Mouse (Mus musculus) bone marrow, adult 2 months (tissue): ENCODE results near the gene C530008M17Rik. TPM values are rescaled to one million over a fixed set of nuclear protein-coding genes. Genes with fewer than 3 reads are reported as not detected.

Experiments used
- H3K27ac ChIP-seq: fragments of 200-500 bp; 2 replicates; pipeline ENCODE4 v1.5.1; 2012; ENCODE audit warnings: low read depth, mild to moderate bottlenecking, control low read depth, inconsistent platforms, low read length; ENCODE audit not compliant: control insufficient read depth, poor library complexity, insufficient read depth
- H3K4me1 ChIP-seq: fragments of 200-500 bp; 2 replicates; pipeline ENCODE4 v1.6.1; 2011; ENCODE audit warnings: low read length; ENCODE audit not compliant: control insufficient read depth, insufficient read depth
- H3K4me3 ChIP-seq: fragments of 200-500 bp; replicated peaks from 2 replicates; pipeline ENCODE3; 2011; ENCODE audit warnings: mild to moderate bottlenecking, low read depth, low read length, control low read depth; ENCODE audit not compliant: control insufficient read depth
- CTCF ChIP-seq: fragments of 200-500 bp; IDR thresholded peaks from 2 replicates; pipeline ENCODE4 v1.5.1; 2011; ENCODE audit warnings: low read length, control low read depth; ENCODE audit not compliant: control insufficient read depth, insufficient read depth
- POLR2A ChIP-seq: fragments of 200-500 bp; IDR thresholded peaks from 2 replicates; pipeline ENCODE4 v1.6.1; 2011; ENCODE audit warnings: low read depth, mild to moderate bottlenecking, control low read depth, low read length, borderline replicate concordance; ENCODE audit not compliant: control insufficient read depth
- WGBS: fragments of 180-500 bp; shearing (Covaris S2); methylation state at CpG from one replicate; pipeline ENCODE4 v1.1.7; 2018; 5-methylcytosine and 5-hydroxymethylcytosine counted together
- polyA plus RNA-seq: library from polyadenylated mRNA; stranded (reverse); fragments of >200 nt; gene quantifications from 2 replicates; pipeline ENCODE4 v1.2.4, GENCODE M21; 2011; ENCODE audit warnings: low replicate concordance; ENCODE audit not compliant: missing spikeins, insufficient read depth, insufficient read length

The C530008M17Rik gene
- polyA plus RNA-seq, 1 experiment, result 31.0 TPM

DNA sequence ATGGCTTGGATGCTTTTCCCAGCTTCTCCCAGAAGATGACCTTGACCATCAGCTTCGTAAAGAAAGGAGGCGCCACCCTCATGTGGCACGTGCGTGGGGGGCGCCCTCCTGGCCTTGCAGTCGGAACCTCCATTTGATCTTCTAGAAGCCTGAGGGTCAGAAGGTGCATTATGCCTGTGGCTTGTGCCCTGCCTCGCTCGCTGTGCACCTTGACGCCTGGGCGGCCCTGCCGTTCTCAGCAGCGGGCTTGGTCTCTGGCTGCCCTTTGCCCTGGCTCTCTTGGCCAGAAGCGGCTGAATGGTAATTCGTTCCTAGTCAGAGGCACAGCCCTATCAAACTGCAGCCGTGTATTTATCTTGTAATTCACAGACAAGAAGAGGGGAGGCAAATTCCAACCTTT is 165.8 kb downstream of the C530008M17Rik start:
- no peak overlapping the region for H3K27ac ChIP-seq
- H3K4me1 ChIP-seq, result no peaks in the 10 kb centered on the region; the same call in 1 of the 2 replicates
- 95% methylated on average over 15 of the region's 15 CpGs for WGBS
- H3K4me3 ChIP-seq, result no peak overlapping the region
- TF ChIP-seq CTCF, result no peak
- TF ChIP-seq POLR2A, result no peak

DNA sequence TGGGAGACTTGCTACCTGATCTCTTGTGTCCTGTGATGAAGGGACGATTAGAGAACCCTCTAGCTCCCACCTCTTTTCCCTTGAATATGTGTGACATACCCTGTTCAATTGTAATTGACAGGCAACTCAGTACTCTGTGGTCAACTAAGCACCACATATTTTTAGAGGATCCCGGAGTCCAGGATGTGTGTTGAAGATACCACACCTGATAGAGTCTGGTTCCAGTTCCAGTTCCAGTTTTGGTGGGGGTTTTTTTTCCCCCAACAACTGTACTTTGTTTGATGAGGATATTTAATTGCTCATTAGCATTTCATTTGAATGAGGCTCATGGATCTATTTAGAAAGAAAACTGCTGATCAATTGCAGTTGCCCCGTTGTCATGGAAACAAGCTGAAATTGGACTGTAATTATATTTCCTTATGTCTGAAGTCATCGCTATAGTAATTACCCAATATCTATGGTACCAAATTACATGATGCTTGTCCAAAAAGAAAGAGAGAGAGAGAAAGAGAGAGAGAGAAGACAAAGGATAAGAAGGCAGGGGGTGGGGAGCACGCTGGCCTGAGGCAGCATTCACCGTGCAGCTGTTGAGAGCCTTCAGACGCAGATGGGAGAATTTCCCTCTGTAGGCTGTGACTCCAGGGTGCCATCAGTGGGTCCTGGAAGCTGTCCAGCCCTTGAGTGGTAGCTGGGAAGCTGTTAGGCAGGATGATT is 172.4 kb downstream of the C530008M17Rik start:
- TF ChIP-seq POLR2A, result no peak
- TF ChIP-seq CTCF, result no peak
- WGBS, result 76% methylated on average over 7 of the region's 7 CpGs
- no peak overlapping the region for H3K4me3 ChIP-seq
- no peaks in the 10 kb centered on the region for H3K4me1 ChIP-seq
- no peak overlapping the region for H3K27ac ChIP-seq

DNA sequence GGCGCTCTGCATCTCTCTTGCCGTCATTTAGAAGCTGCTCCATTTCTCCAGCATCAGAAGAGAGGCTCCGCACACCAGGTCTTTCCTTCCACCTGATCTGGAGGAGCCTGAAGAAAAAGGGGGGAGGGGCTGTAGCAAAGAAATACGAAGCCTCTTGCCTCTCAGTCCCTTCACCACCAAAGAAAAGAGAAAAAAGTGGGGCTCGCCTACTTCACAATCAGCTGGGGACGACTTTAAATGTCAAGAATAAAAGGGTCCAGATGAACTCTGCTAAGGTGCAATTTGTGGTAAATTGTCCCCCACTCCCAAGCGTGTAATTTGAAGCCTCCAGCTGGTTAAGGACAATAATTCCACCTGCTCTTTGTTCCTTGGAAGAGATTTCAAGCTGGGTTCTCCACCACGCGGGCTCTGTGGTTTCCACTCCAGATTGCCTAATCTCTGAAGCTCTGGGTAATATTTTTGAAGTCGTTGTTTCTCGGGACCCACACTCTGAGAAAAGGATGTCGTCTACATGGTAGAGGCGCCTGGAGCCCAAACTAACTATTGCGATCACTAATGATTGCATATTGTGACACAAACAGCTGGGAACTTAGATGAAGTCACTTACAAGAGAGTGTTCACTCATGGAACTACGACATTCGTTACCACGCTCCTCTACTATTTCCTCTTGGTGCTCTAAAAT is 176.4 kb downstream of the C530008M17Rik start:
- H3K4me1 ChIP-seq, result no peaks in the 10 kb centered on the region
- no peak overlapping the region for H3K4me3 ChIP-seq
- H3K27ac ChIP-seq, result no peak overlapping the region
- TF ChIP-seq CTCF (no peak), POLR2A (no peak)
- 42% methylated on average over 17 of the region's 17 CpGs for WGBS

DNA sequence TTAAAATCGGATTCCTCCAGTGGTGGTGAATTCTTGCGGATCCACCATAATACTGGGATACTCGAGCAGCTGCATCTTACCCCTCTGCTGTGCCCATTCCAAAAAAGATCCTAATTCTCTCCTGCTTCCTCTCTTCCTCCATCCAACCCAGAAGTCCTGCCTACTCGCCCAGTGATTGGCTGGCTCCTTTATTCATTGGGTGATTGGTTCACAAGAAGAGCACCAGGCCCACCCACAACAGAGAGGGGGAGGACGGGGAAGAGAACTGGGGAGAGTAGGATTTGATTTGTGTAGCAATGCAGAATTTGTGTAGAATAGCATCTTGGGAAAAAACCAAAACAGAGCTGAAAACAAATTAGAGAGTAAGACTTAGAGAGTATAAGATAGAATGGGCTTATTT is 180.7 kb downstream of the C530008M17Rik start:
- no peak overlapping the region for H3K4me3 ChIP-seq
- no peak for TF ChIP-seq CTCF
- no peaks in the 10 kb centered on the region; the same call in 1 of the 2 replicates for H3K4me1 ChIP-seq
- 76% methylated on average over 5 of the region's 5 CpGs for WGBS
- no peak overlapping the region for H3K27ac ChIP-seq

DNA sequence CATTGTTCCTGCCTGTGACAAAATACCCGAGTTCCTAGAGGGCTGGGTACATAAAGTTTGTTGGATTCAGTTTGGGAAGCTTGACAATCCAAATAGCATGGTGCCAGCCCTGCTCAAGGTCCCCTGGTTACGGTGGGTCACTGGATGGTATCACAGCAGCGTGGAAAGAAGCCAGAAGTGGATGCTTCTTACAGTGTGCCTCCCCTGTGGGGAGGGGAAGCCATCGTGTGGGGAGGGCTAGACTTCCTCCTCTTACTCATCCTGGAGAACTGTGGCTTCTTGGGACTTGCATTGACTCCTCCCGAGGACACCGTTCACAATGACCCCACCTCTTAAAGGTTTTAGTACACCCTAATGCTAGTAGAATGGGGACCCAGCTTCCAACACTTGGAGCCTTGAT is 183.5 kb downstream of the C530008M17Rik start:
- H3K4me1 ChIP-seq, result no peaks in the 10 kb centered on the region; the same call in none of the 2 replicates
- WGBS, result 55% methylated on average over 6 of the region's 6 CpGs
- no peak overlapping the region for H3K4me3 ChIP-seq
- TF ChIP-seq CTCF (no peak), POLR2A (no peak)
- no peak overlapping the region for H3K27ac ChIP-seq

DNA sequence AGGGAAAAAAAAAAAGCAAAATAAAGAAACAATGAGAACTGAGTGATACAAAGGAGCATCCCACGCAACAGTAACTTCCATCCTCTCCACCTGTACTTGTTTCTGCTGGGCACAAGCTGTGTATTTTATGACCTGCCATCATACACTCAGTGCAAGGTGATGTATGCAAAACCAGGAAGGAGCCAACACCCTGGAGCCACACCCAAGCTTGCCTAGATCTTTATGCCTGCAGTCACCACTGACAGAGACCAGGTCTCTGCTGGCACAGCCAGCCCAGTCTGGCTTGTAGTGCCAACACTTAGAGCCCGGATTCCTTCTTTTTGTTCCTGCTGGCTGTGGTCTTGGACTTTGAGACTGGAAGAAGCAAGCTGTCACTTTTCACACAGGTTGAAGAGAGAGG is 185.5 kb downstream of the C530008M17Rik start:
- 91% methylated on average over 2 of the region's 2 CpGs for WGBS
- Histone ChIP-seq H3K4me1 (no peaks in the 10 kb centered on the region; the same call in none of the 2 replicates), H3K27ac (no peak overlapping the region), H3K4me3 (no peak overlapping the region)
- TF ChIP-seq CTCF (no peak), POLR2A (no peak)

DNA sequence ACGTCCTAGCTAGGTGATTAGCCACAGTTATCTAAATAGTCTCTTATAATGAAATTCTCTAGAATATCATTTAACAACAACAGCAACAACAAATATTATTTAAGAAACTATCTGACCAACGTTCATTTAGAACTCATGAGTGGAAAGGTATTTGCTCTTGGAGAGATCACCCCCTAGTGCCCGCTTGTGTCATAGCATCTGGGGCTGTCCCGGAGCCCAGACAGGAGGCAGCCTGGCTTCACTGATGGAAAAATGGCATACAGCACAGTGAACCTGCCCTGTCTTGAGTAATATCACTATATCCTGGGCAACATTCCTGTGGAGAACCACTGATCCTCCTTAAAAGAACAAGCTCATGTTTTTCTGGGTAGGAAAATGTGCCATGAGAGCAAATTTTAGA is 187.1 kb downstream of the C530008M17Rik start:
- 15% methylated on average over 4 of the region's 4 CpGs for WGBS
- no peaks in the 10 kb centered on the region; the same call in none of the 2 replicates for H3K4me1 ChIP-seq
- peak; percentile 73 for TF ChIP-seq CTCF
- no peak for TF ChIP-seq POLR2A

DNA sequence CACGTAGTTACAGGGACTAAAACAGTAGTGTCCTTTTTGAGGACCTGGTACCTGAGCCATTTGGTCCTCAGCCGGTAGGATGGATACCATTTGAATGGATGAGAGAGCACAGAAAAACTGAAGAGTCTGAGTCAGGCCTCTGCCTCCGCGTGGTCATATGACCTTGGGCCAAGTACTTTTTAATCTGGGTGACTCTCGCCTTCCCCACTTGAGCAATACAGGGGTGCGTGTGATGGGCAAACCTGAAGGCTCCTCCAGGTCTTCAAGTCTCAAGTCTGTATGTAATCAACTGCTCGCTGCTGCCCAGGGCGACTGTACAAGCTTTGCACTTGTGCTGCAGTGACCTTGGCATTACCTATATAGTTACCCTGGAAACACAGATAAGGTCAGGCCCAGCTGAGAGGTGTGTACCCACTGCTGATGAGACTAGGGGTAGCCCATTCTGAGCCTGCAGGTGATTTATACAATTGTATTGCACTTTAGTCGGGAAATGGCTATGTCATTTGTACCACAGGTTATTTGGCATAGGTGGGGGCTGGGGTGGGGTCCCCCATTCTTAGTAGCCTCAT is 187.6 kb downstream of the C530008M17Rik start:
- 86% methylated on average over 9 of the region's 9 CpGs for WGBS
- H3K4me1 ChIP-seq, result no peaks in the 10 kb centered on the region; the same call in none of the 2 replicates
- no peak overlapping the region for H3K27ac ChIP-seq
- H3K4me3 ChIP-seq, result no peak overlapping the region
- TF ChIP-seq POLR2A, result no peak
- TF ChIP-seq CTCF, result no peak

More for the DNA sequence above, 187.1 kb downstream of the C530008M17Rik start:
- H3K27ac ChIP-seq, result no peak overlapping the region
- no peak overlapping the region for H3K4me3 ChIP-seq
